Mouse (Mus musculus) kidney, adult 11 months (tissue): ENCODE measurements around the gene Mllt3.

Experiments
- DNase-seq: peaks from one replicate; pipeline ENCODE4 v3.0.0; 2022

Mllt3 gene

GRCm38 (mm10) chr4:87761075-87761474, 272.1 kb downstream of the Mllt3 start:
- no peak for DNase-seq

GRCm38 (mm10) chr4:87760297-87760696, 272.9 kb downstream of the Mllt3 start:
- no peak for DNase-seq

- no peak for DNase-seq
These were observed 273.5 kb downstream of the Mllt3 start for GRCm38 (mm10) chr4:87759625-87760024.

- DNase-seq = no peak
These were observed 274.1 kb downstream of the Mllt3 start for GRCm38 (mm10) chr4:87759110-87759509.

- no peak for DNase-seq
These were observed 281.7 kb downstream of the Mllt3 start for GRCm38 (mm10) chr4:87751515-87751864.

- no peak for DNase-seq
These were observed 282.2 kb downstream of the Mllt3 start for GRCm38 (mm10) chr4:87750856-87751514.

- DNase-seq = no peak
These were observed 283.5 kb downstream of the Mllt3 start for GRCm38 (mm10) chr4:87749532-87750234.

- DNase-seq = no peak
These were observed 288.0 kb downstream of the Mllt3 start for GRCm38 (mm10) chr4:87745016-87745645.

GRCm38 (mm10) chr4:87739524-87740128, 293.5 kb downstream of the Mllt3 start:
- DNase-seq = no peak

GRCm38 (mm10) chr4:87739104-87739503, 294.1 kb downstream of the Mllt3 start:
- DNase-seq = no peak

- DNase-seq = no peak
These were observed 295.9 kb downstream of the Mllt3 start for GRCm38 (mm10) chr4:87737201-87737806.

GRCm38 (mm10) chr4:87736779-87737178, 296.4 kb downstream of the Mllt3 start:
- no peak for DNase-seq

- DNase-seq = no peak
These were observed 302.0 kb downstream of the Mllt3 start for GRCm38 (mm10) chr4:87731118-87731672.

GRCm38 (mm10) chr4:87728581-87728980, 304.6 kb downstream of the Mllt3 start:
- DNase-seq = no peak

GRCm38 (mm10) chr4:87723448-87723847, 309.7 kb downstream of the Mllt3 start:
- DNase-seq = no peak
